Mouse (Mus musculus) CH12.LX (cell line): ENCODE measurements around the gene Rnaseh1.

ENCODE experiments used
- CHD2 ChIP-seq: IDR thresholded peaks from 2 replicates; pipeline ENCODE4 v1.6.1; 2011; ENCODE audit warnings: low read length, improper control_type of control experiment
- CTCF ChIP-seq, 2 experiments: IDR thresholded peaks in 1 of 2; conservative IDR thresholded peaks in 1 of 2; 2 replicates each; pipeline ENCODE4 v1.5.1; 2011 to 2012; ENCODE audit warnings: low read depth in 2 of 2, low read length in 2 of 2, improper control_type of control experiment in 1 of 2, inconsistent platforms in 1 of 2, mild to moderate bottlenecking in 1 of 2, moderate library complexity in 1 of 2
- EP300 ChIP-seq: IDR thresholded peaks from 2 replicates; pipeline ENCODE4 v1.6.1; 2011; ENCODE audit warnings: low read length, improper control_type of control experiment
- IRF4 ChIP-seq: IDR thresholded peaks from 2 replicates; pipeline ENCODE4 v1.6.1; 2014; ENCODE audit warnings: low read depth, mild to moderate bottlenecking, inconsistent platforms, low read length, improper control_type of control experiment
- JUND ChIP-seq: conservative IDR thresholded peaks from 2 replicates; pipeline ENCODE4 v1.6.1; 2011; ENCODE audit warnings: low read depth, low read length, improper control_type of control experiment
- RAD21 ChIP-seq: IDR thresholded peaks from 2 replicates; pipeline ENCODE4 v1.6.1; 2011; ENCODE audit warnings: low read depth, mild to moderate bottlenecking, low read length, improper control_type of control experiment, moderate library complexity

DNA sequence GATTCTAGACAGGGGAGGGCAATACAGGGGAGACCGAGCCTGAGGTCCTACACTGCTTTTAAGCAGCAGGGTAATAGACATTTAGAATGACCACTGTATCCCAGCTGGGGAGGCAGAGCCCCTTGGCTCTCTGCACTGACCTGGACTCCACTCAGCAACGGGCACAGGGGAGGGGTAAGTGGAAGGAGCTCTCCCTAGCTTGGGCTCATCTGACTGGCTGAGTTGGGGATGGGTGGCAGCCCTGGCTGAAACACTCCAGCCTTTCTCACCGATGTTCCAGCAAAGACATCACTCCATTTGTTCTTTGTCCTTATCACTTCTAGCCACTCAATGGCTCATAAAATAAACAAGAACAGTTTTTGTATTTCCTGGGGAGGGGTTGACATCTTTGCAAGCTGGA lies 44.3 kb downstream of the Rnaseh1 start:
- TF ChIP-seq CHD2 (no peak), JUND (no peak), RAD21 (no peak), CTCF (conservative IDR thresholded peaks at IDR 0.05 in 1 of 2, IDR thresholded peaks at IDR 0.05 in 1 of 2; ENCODE audit: low read depth in 2 of 2, low read length in 2 of 2) (no peak), EP300 (no peak), IRF4 (no peak)
